Mouse (Mus musculus) right cerebral cortex, postnatal 25 days (tissue): ENCODE data around the gene Ube2ql1.
A peak's percentile ranks its signal among the peaks of the same experiment; 100 is the strongest.

Source experiments
- DNase-seq: peaks from one replicate; pipeline ENCODE4 v3.0.0; 2022

Ube2ql1 gene

GRCm38 (mm10) chr13:69707496-69707895, 32.2 kb downstream of the Ube2ql1 start:
- no peak for DNase-seq

DNA sequence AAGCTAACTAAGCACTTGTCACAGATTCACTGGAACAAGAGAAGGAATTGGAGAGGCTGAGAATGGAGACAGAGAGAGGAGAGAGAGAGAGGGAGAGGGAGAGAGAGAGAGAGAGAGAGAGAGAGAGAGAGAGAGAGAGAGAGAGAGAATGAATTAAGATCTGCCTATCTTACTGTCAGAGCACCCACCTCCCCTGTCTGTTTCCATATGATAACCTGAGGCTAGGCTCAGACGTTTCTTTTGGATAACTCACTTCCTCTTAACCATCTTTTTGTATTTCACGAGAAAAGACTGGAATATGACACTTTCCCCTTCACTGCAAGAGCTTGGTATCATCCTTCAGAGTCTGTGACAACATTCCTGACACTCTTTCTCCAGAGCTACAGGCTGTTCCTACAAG, 32.8 kb downstream of the Ube2ql1 start:
- DNase-seq = no peak

GRCm38 (mm10) chr13:69703505-69703904, 36.2 kb downstream of the Ube2ql1 start:
- no peak for DNase-seq

GRCm38 (mm10) chr13:69701397-69701796, 38.3 kb downstream of the Ube2ql1 start:
- DNase-seq = no peak

GRCm38 (mm10) chr13:69700827-69701226, 38.9 kb downstream of the Ube2ql1 start:
- no peak for DNase-seq

GRCm38 (mm10) chr13:69696333-69696991, 43.2 kb downstream of the Ube2ql1 start:
- DNase-seq = peak; percentile 72

GRCm38 (mm10) chr13:69691074-69691473, 48.6 kb downstream of the Ube2ql1 start:
- DNase-seq = peak; percentile 54

DNA sequence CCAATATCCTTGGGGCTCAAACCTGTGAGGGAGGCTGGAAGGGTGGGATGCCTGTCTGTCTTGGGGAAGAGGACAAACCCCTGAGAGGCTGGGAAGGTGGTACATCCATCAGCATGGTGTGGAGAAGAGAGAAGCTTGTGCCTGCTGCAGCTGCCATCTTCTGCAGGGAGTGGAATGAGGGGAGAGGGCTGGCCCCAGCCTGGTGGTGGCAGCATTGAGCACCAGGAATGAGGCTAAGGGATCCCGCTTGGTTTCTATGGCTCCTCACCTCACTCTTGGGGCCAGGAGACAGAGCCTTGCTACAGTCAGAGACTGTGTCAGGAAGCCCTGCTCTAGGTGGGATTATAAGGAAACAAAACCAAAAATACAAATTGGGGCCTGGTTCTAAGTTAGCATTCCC, 52.7 kb downstream of the Ube2ql1 start:
- no peak for DNase-seq

- no peak for DNase-seq
These were observed 54.3 kb downstream of the Ube2ql1 start for GRCm38 (mm10) chr13:69685406-69685818.

- DNase-seq = no peak
These were observed 65.6 kb downstream of the Ube2ql1 start for GRCm38 (mm10) chr13:69673921-69674618.

- DNase-seq = no peak
These were observed 66.3 kb downstream of the Ube2ql1 start for GRCm38 (mm10) chr13:69673197-69673920.

- DNase-seq = no peak
These were observed 67.1 kb downstream of the Ube2ql1 start for GRCm38 (mm10) chr13:69672565-69672964.

DNA sequence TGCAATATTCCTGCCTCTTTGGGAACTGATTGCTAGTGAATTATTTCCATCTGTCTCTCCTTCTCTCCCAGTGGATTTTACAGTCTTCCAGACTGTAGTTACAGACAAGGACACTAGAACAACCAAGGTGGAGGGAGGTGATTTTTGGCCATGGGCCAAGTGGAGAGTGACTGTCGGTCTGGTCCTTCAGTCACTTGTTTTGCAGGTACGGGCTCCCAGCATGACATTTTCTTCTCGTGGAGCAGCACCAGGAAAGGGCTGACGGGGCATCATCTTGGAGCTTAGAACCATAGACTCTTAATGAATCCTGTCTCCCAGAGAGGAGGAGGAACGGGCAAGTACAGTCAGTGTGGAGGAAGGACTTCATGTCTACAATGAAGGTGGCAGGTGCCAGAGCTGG, 67.6 kb downstream of the Ube2ql1 start:
- DNase-seq = no peak

DNA sequence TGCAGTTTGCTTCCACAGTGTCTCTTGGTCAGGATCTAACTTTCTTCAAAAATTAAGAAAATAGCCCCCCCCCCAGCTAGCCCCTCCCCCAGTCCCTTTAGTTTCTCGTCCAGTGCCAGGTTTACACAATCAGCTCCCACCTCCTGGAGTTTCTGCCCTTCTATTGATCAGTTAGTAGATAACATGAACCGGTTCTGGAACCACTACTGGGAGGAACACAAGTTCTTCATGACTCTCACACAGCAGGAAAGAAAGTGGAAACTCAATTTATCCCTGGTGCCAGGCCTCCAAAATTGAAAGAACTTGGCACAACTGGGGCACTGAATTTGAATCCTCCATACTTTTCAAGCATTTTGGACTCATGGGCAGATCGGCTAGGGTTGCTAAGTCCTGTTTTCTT, 85.2 kb downstream of the Ube2ql1 start:
- DNase-seq = no peak
